Mouse (Mus musculus) intestine, embryonic 14.5 days (tissue): Measurements from ENCODE around the gene Ift22. TPM values are rescaled to one million over a fixed set of nuclear protein-coding genes. Genes with fewer than 3 reads are reported as not detected.
"Not testable (repeated sequence)": the region's sequence is repeated elsewhere in the genome, so short reads cannot be mapped to it uniquely, and the experiment has no call there.

Experiments used
- ATAC-seq: fragments of 200-750 bp; cut with Nextera tagmentation; replicated peaks from 2 replicates; pipeline ENCODE4 v1.8.0; 2017; ENCODE audit warnings: low read depth, moderate number of reproducible peaks, moderate TSS enrichment, moderate library complexity; ENCODE audit not compliant: low FRiP score, low TSS enrichment
- DNase-seq: peaks from one replicate; pipeline ENCODE4 v3.0.0-alpha.2; 2018; ENCODE audit warnings: low spot score
- H3K27ac ChIP-seq: fragments of 300-500 bp; sonication (generic); 2 replicates; pipeline ENCODE4 v1.5.1; 2014; ENCODE audit warnings: low read depth, mild to moderate bottlenecking, control low read depth
- H3K27me3 ChIP-seq: fragments of 300-500 bp; sonication (generic); replicated peaks from 2 replicates; pipeline ENCODE4 v1.6.1; 2014; ENCODE audit warnings: low read length, control low read depth; ENCODE audit not compliant: control insufficient read depth, insufficient read depth
- H3K36me3 ChIP-seq: fragments of 300-500 bp; sonication (generic); 2 replicates; pipeline ENCODE4 v1.6.1; 2014; ENCODE audit warnings: low read length, control low read depth; ENCODE audit not compliant: control insufficient read depth, insufficient read depth
- H3K4me1 ChIP-seq: fragments of 300-500 bp; sonication (generic); replicated peaks from 2 replicates; pipeline ENCODE4 v1.6.1; 2014; ENCODE audit warnings: low read length, control low read depth, mixed read lengths; ENCODE audit not compliant: control insufficient read depth, insufficient read depth
- H3K4me2 ChIP-seq: fragments of 300-500 bp; sonication (generic); 2 replicates; pipeline ENCODE4 v1.6.1; 2014; ENCODE audit warnings: low read length
- H3K4me3 ChIP-seq: fragments of 300-500 bp; sonication (generic); 2 replicates; pipeline ENCODE4 v1.5.1; 2014; ENCODE audit warnings: low read depth, low read length, control low read depth, mixed read lengths
- H3K9ac ChIP-seq: fragments of 300-500 bp; sonication (generic); 2 replicates; pipeline ENCODE4 v1.6.1; 2014; ENCODE audit warnings: mild to moderate bottlenecking, low read length
- H3K9me3 ChIP-seq: fragments of 300-500 bp; sonication (generic); 2 replicates; pipeline ENCODE4 v1.6.1; 2016; ENCODE audit warnings: low read length, control low read depth; ENCODE audit not compliant: control insufficient read depth
- WGBS: fragments of 180-500 bp; shearing (Covaris S2); extraction: QIAGEN DNeasy Blood & Tissue Kit; methylation state at CpG from one replicate; pipeline ENCODE4 v1.1.7; 2014; 5-methylcytosine and 5-hydroxymethylcytosine counted together
- polyA plus RNA-seq: library from polyadenylated mRNA; unstranded; fragments of >200 nt; fragmentation: Nextera tagmentation; extraction: Ambion mirVana; gene quantifications from 2 replicates; pipeline ENCODE4 v1.2.1, GENCODE M21; 2014

Ift22 gene
- polyA plus RNA-seq, 1 experiment from 2014 or later = 59.4 TPM

- H3K36me3 ChIP-seq, H3K9ac ChIP-seq, DNase-seq, H3K4me3 ChIP-seq, ATAC-seq, H3K27me3 ChIP-seq, H3K27ac ChIP-seq, H3K9me3 ChIP-seq, H3K4me2 ChIP-seq: not testable (repeated sequence)
- WGBS = 82% methylated on average over 14 of the region's 14 CpGs
- peaks cover 10% of the 10 kb centered on the region for H3K4me1 ChIP-seq
Measured at GRCm38 (mm10) chr5:136949551-136950336, 41.8 kb downstream of the Ift22 start.

DNA sequence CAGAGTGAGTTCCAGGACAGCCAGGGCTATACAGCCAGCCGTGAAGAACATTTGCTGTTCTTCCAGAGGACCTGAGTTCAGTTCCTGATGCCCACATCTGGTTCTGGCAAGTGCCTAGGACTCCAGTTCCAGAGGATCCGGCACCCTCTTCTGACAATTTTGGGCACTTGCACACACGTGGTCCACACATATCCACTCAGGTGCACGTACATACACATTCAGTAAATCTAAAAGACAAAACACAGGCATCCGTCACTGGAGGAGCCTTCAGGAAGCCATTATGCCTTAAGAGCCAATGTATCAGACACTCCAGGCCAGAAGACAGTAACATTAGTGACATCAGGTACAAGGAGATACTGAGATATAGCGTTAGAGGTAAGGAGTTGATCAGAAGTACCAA is 42.6 kb downstream of the Ift22 start:
- H3K4me1 ChIP-seq = peaks cover 10% of the 10 kb centered on the region
- H3K9ac ChIP-seq = no peak overlapping the region
- no peak overlapping the region for H3K4me3 ChIP-seq
- WGBS = 85% methylated on average over 6 of the region's 6 CpGs
- no peak overlapping the region for H3K27ac ChIP-seq
- no peak overlapping the region for H3K4me2 ChIP-seq
- no peaks in the 10 kb centered on the region for H3K9me3 ChIP-seq
- ATAC-seq = no peak
- H3K36me3 ChIP-seq = no peaks in the 10 kb centered on the region
- DNase-seq = no peak
- no peaks in the 10 kb centered on the region for H3K27me3 ChIP-seq

- Histone ChIP-seq H3K4me3 (no peak overlapping the region), H3K4me2 (no peak overlapping the region), H3K4me1 (peaks cover 10% of the 10 kb centered on the region), H3K27me3 (no peaks in the 10 kb centered on the region), H3K27ac (no peak overlapping the region), H3K9me3 (no peaks in the 10 kb centered on the region), H3K9ac (no peak overlapping the region), H3K36me3 (no peaks in the 10 kb centered on the region)
- DNase-seq (no peak), ATAC-seq (no peak)
- 75% methylated on average over 4 of the region's 4 CpGs for WGBS
Measured at GRCm38 (mm10) chr5:136952153-136952552, 44.2 kb downstream of the Ift22 start.

DNA sequence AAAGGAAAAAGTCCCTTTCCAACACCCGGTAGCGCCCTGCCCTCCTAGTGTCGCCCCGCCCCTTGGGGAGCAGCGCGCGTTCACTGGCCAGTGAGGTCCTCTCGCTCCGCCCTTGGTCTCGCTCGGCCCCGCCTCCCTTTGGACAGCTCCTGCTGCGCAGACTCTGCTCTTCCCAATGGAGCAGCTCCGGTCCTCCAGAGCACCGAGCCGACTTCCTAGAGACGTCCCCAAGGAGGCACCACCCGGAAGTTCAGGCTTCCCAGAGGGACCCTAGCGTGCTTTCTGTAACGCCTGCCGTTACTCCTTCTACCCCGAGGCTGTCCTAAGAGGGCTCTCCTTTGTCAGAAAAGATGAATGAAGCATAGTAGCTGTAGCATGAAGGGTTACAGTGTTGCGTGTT is 45.1 kb downstream of the Ift22 start, which contains the start of gene Fis1:
Gene Fis1, plus strand, starts transcription at position 261 of the 400 bp plus-strand sequence.
- H3K27ac ChIP-seq = peak within 1 kb of the TSS; percentile 66
- ATAC-seq = peak; percentile 98
- WGBS = under 1% methylated on average over 23 of the region's 23 CpGs

GRCm38 (mm10) chr5:136953440-136953951 is 45.5 kb downstream of the Ift22 start:
- Histone ChIP-seq H3K27me3 (no peaks in the 10 kb centered on the region), H3K36me3 (no peaks in the 10 kb centered on the region), H3K4me3 (peak overlapping the region; percentile 94), H3K9me3 (no peaks in the 10 kb centered on the region), H3K4me2 (peak overlapping the region; percentile 70), H3K27ac (peak overlapping the region; percentile 66), H3K9ac (peak overlapping the region; percentile 81), H3K4me1 (peaks cover 10% of the 10 kb centered on the region)
- WGBS = 2% methylated on average over 12 of the region's 12 CpGs
- ATAC-seq (0 out of 2 replicates have a peak, but pooled peaks have one; percentile 13), DNase-seq (peak; percentile 67)

More for the DNA sequence above, 45.1 kb downstream of the Ift22 start, which contains the start of gene Fis1:
- H3K4me3 ChIP-seq = peak within 1 kb of the TSS; percentile 94
- H3K36me3 ChIP-seq = no peaks in the 10 kb centered on the region
- DNase-seq = peak; percentile 97
- peak within 1 kb of the TSS; percentile 81 for H3K9ac ChIP-seq
- H3K4me1 ChIP-seq = peaks cover 10% of the 10 kb centered on the region
- H3K9me3 ChIP-seq = no peaks in the 10 kb centered on the region
- H3K27me3 ChIP-seq = no peaks in the 10 kb centered on the region
- peak within 1 kb of the TSS; percentile 70 for H3K4me2 ChIP-seq

- Histone ChIP-seq H3K4me2 (no peak overlapping the region), H3K27me3 (no peaks in the 10 kb centered on the region), H3K4me1 (peaks cover 10% of the 10 kb centered on the region), H3K9ac (no peak overlapping the region), H3K36me3 (no peaks in the 10 kb centered on the region), H3K4me3 (no peak overlapping the region), H3K9me3 (no peaks in the 10 kb centered on the region), H3K27ac (no peak overlapping the region)
- ATAC-seq (no peak), DNase-seq (no peak)
- 74% methylated on average over 4 of the region's 4 CpGs for WGBS
Measured at GRCm38 (mm10) chr5:136955622-136956021, 47.7 kb downstream of the Ift22 start.

- 93% methylated on average over 1 of the region's 1 CpGs for WGBS
Measured at GRCm38 (mm10) chr5:136957250-136957649, 49.3 kb downstream of the Ift22 start.

GRCm38 (mm10) chr5:136958991-136959605 is 51.1 kb downstream of the Ift22 start:
- H3K9me3 ChIP-seq = no peaks in the 10 kb centered on the region
- no peak overlapping the region for H3K4me2 ChIP-seq
- H3K36me3 ChIP-seq = peaks cover 12% of the 10 kb centered on the region
- no peak overlapping the region for H3K9ac ChIP-seq
- H3K27ac ChIP-seq = peak overlapping the region; percentile 66
- WGBS = 39% methylated on average over 5 of the region's 5 CpGs
- no peak for DNase-seq
- H3K27me3 ChIP-seq = no peaks in the 10 kb centered on the region
- peaks cover 12% of the 10 kb centered on the region for H3K4me1 ChIP-seq
- ATAC-seq = 0 out of 2 replicates have a peak, but pooled peaks have one; percentile 18
- no peak overlapping the region for H3K4me3 ChIP-seq

More at GRCm38 (mm10) chr5:136957250-136957649, 49.3 kb downstream of the Ift22 start:
- no peak for DNase-seq
- H3K27ac ChIP-seq = no peak overlapping the region
- no peak for ATAC-seq
- peaks cover 14% of the 10 kb centered on the region for H3K4me1 ChIP-seq
- no peak overlapping the region for H3K4me2 ChIP-seq
- H3K9me3 ChIP-seq = no peaks in the 10 kb centered on the region
- H3K27me3 ChIP-seq = no peaks in the 10 kb centered on the region
- no peak overlapping the region for H3K9ac ChIP-seq
- H3K36me3 ChIP-seq = no peaks in the 10 kb centered on the region
- H3K4me3 ChIP-seq = no peak overlapping the region
